Mouse (Mus musculus) activated CD4-positive, CD25-positive, alpha-beta regulatory T cell, adult 4 months (primary cell): Measurements from ENCODE around the gene Mtmr12. TPM values are rescaled to one million over a fixed set of nuclear protein-coding genes. Genes with fewer than 3 reads are reported as not detected.
"Not testable (repeated sequence)": the region's sequence is repeated elsewhere in the genome, so short reads cannot be mapped to it uniquely, and the experiment has no call there.

ENCODE experiments used
- ATAC-seq: one replicate; pipeline ENCODE4 v1.8.0; 2017
- polyA plus RNA-seq, 2 experiments: library from polyadenylated mRNA; unstranded; fragments of 100-300 nt; shearing (Covaris generic); gene quantifications; one replicate each; pipeline ENCODE4 v1.2.1; 2017

Mtmr12 gene
- polyA plus RNA-seq, 2 experiments from 2014 or later, result 21.0 to 21.2 TPM

GRCm38 (mm10) chr15:12212266-12212665 is 7.4 kb downstream of the Mtmr12 start:
- no peak for ATAC-seq

- no peak for ATAC-seq
Measured at GRCm38 (mm10) chr15:12214531-12215414, 9.9 kb downstream of the Mtmr12 start.

- no peak for ATAC-seq
Measured at GRCm38 (mm10) chr15:12215415-12215718, 10.5 kb downstream of the Mtmr12 start.

- no peak for ATAC-seq
Measured at GRCm38 (mm10) chr15:12216119-12216518, 11.3 kb downstream of the Mtmr12 start.

GRCm38 (mm10) chr15:12216798-12217197 is 12.0 kb downstream of the Mtmr12 start:
- peak; percentile 71 for ATAC-seq

- not testable (repeated sequence) for ATAC-seq
Measured at GRCm38 (mm10) chr15:12217332-12217731, 12.5 kb downstream of the Mtmr12 start.

- no peak for ATAC-seq
Measured at GRCm38 (mm10) chr15:12217849-12218248, 13.0 kb downstream of the Mtmr12 start.

- no peak for ATAC-seq
Measured at GRCm38 (mm10) chr15:12218583-12219382, 14.0 kb downstream of the Mtmr12 start.

- ATAC-seq, result no peak
Measured at GRCm38 (mm10) chr15:12221131-12221530, 16.3 kb downstream of the Mtmr12 start.

- no peak for ATAC-seq
Measured at GRCm38 (mm10) chr15:12222564-12223302, 17.9 kb downstream of the Mtmr12 start.

- no peak for ATAC-seq
Measured at GRCm38 (mm10) chr15:12223393-12223792, 18.6 kb downstream of the Mtmr12 start.

GRCm38 (mm10) chr15:12224239-12224638 is 19.4 kb downstream of the Mtmr12 start:
- ATAC-seq, result no peak

- no peak for ATAC-seq
Measured at GRCm38 (mm10) chr15:12225062-12225461, 20.2 kb downstream of the Mtmr12 start.

GRCm38 (mm10) chr15:12226908-12227307 is 22.1 kb downstream of the Mtmr12 start:
- ATAC-seq, result no peak

GRCm38 (mm10) chr15:12227355-12227754 is 22.5 kb downstream of the Mtmr12 start:
- ATAC-seq, result no peak

GRCm38 (mm10) chr15:12229603-12230242 is 24.9 kb downstream of the Mtmr12 start:
- ATAC-seq, result peak; percentile 21

- ATAC-seq, result peak; percentile 98
Measured at GRCm38 (mm10) chr15:12230243-12230935, 25.6 kb downstream of the Mtmr12 start.

- no peak for ATAC-seq
Measured at GRCm38 (mm10) chr15:12231462-12231861, 26.6 kb downstream of the Mtmr12 start.

- ATAC-seq, result no peak
Measured at GRCm38 (mm10) chr15:12232429-12232828, 27.6 kb downstream of the Mtmr12 start.

- no peak for ATAC-seq
Measured at GRCm38 (mm10) chr15:12233021-12233420, 28.2 kb downstream of the Mtmr12 start.

- no peak for ATAC-seq
Measured at GRCm38 (mm10) chr15:12235559-12235958, 30.7 kb downstream of the Mtmr12 start.

- ATAC-seq, result no peak
Measured at GRCm38 (mm10) chr15:12235983-12236382, 31.2 kb downstream of the Mtmr12 start.
